Mouse (Mus musculus): ENCODE data around the gene Tor4a. TPM values are rescaled to one million over a fixed set of nuclear protein-coding genes. Genes with fewer than 3 reads are reported as not detected.

The Tor4a gene
- polyA plus RNA-seq, 1 experiment from 2014 or later = 6.2 TPM

GRCm38 (mm10) chr2:25224766-25225752 lies 28.4 kb upstream of the Tor4a start:
- 2% methylated on average over 41 of the region's 41 CpGs for WGBS (ENCODE audit: insufficient replicate concordance)
- H3K4me1 ChIP-seq (replicated peaks) = peaks cover 49% of the 10 kb centered on the region

GRCm38 (mm10) chr2:25224492-25224765 lies 27.7 kb upstream of the Tor4a start, which contains the start of gene Tubb4b:
Gene Tubb4b, minus strand, starts transcription at chr2:25224702.
- peak within 1 kb of the TSS; percentile 100 for H3K27ac ChIP-seq (replicated peaks)
- H3K27me3 ChIP-seq = no peaks in the 10 kb centered on the region; the same call in 1 of the 2 replicates
- no peak for ATAC-seq (ENCODE audit: insufficient read depth)
- H3K9me3 ChIP-seq (replicated peaks) = no peaks in the 10 kb centered on the region
- peaks cover 27% of the 10 kb centered on the region for H3K36me3 ChIP-seq (replicated peaks)
- peak within 1 kb of the TSS; percentile 84 for H3K4me2 ChIP-seq
- H3K9ac ChIP-seq = peak within 1 kb of the TSS; percentile 95
- H3K4me3 ChIP-seq (replicated peaks) = peak within 1 kb of the TSS; percentile 86
- WGBS (ENCODE audit: insufficient replicate concordance) = under 1% methylated on average over 17 of the region's 17 CpGs
- H3K4me1 ChIP-seq (replicated peaks) = peaks cover 49% of the 10 kb centered on the region

More at GRCm38 (mm10) chr2:25224766-25225752, 28.4 kb upstream of the Tor4a start:
- H3K36me3 ChIP-seq (replicated peaks) = peaks cover 27% of the 10 kb centered on the region
- peak overlapping the region; percentile 78 for H3K9ac ChIP-seq
- H3K27me3 ChIP-seq = peaks cover 1% of the 10 kb centered on the region; the same call in 1 of the 2 replicates
- ATAC-seq (ENCODE audit: insufficient read depth) = peak; percentile 91
- H3K4me3 ChIP-seq (replicated peaks) = peak overlapping the region; percentile 86
- no peaks in the 10 kb centered on the region for H3K9me3 ChIP-seq (replicated peaks)
- peak overlapping the region; percentile 74 for H3K4me2 ChIP-seq
- H3K27ac ChIP-seq (replicated peaks) = peak overlapping the region; percentile 98

- Histone ChIP-seq H3K27ac (replicated peaks) (peak overlapping the region; percentile 100), H3K4me1 (replicated peaks) (peaks cover 46% of the 10 kb centered on the region), H3K4me3 (replicated peaks) (peak overlapping the region; percentile 86), H3K27me3 (no peaks in the 10 kb centered on the region), H3K36me3 (replicated peaks) (peaks cover 27% of the 10 kb centered on the region), H3K9ac (peak overlapping the region; percentile 95), H3K4me2 (peak overlapping the region; percentile 84), H3K9me3 (replicated peaks) (no peaks in the 10 kb centered on the region)
- WGBS (ENCODE audit: insufficient replicate concordance) = under 1% methylated on average over 52 of the region's 53 CpGs
- ATAC-seq (ENCODE audit: insufficient read depth) = peak; percentile 76
Measured at GRCm38 (mm10) chr2:25223681-25224491, 27.2 kb upstream of the Tor4a start.

- peaks cover 28% of the 10 kb centered on the region for H3K4me1 ChIP-seq (replicated peaks)
- H3K36me3 ChIP-seq (replicated peaks) = peaks cover 27% of the 10 kb centered on the region
- 68% methylated on average over 5 of the region's 5 CpGs for WGBS (ENCODE audit: insufficient replicate concordance)
- H3K27ac ChIP-seq (replicated peaks) = no peak overlapping the region
- no peak for ATAC-seq (ENCODE audit: insufficient read depth)
- no peaks in the 10 kb centered on the region for H3K9me3 ChIP-seq (replicated peaks)
- peak overlapping the region; percentile 4; the same call in 1 of the 2 replicates for H3K4me3 ChIP-seq (replicated peaks)
- no peaks in the 10 kb centered on the region for H3K27me3 ChIP-seq
- 0 out of 2 replicates have a peak overlapping the region, but pooled peaks have one; percentile 36 for H3K4me2 ChIP-seq
- no peak overlapping the region for H3K9ac ChIP-seq
Measured at GRCm38 (mm10) chr2:25221331-25221772, 24.7 kb upstream of the Tor4a start.

GRCm38 (mm10) chr2:25218445-25218844 lies 21.8 kb upstream of the Tor4a start, which contains the start of gene Fam166a:
Gene Fam166a, plus strand, starts transcription at chr2:25218745.
- Histone ChIP-seq H3K9ac (no peak within 1 kb of the TSS), H3K9me3 (replicated peaks) (no peaks in the 10 kb centered on the region), H3K4me2 (no peak within 1 kb of the TSS), H3K4me3 (replicated peaks) (no peak within 1 kb of the TSS), H3K27me3 (peaks cover 4% of the 10 kb centered on the region; the same call in 1 of the 2 replicates), H3K36me3 (replicated peaks) (peaks cover 22% of the 10 kb centered on the region), H3K4me1 (replicated peaks) (peaks cover 16% of the 10 kb centered on the region), H3K27ac (replicated peaks) (no peak within 1 kb of the TSS)
- ATAC-seq (ENCODE audit: insufficient read depth) = no peak

GRCm38 (mm10) chr2:25217666-25218065 lies 21.0 kb upstream of the Tor4a start:
- Histone ChIP-seq H3K9ac (no peak overlapping the region), H3K9me3 (replicated peaks) (no peaks in the 10 kb centered on the region), H3K36me3 (replicated peaks) (peaks cover 15% of the 10 kb centered on the region), H3K4me3 (replicated peaks) (no peak overlapping the region), H3K4me1 (replicated peaks) (peaks cover 8% of the 10 kb centered on the region), H3K4me2 (no peak overlapping the region), H3K27me3 (peaks cover 4% of the 10 kb centered on the region; the same call in 1 of the 2 replicates), H3K27ac (replicated peaks) (no peak overlapping the region)
- no peak for ATAC-seq (ENCODE audit: insufficient read depth)
- 48% methylated on average over 2 of the region's 2 CpGs for WGBS (ENCODE audit: insufficient replicate concordance)

- Histone ChIP-seq H3K4me3 (replicated peaks) (no peak within 1 kb of the TSS), H3K4me1 (replicated peaks) (peaks cover 20% of the 10 kb centered on the region), H3K27ac (replicated peaks) (no peak within 1 kb of the TSS), H3K36me3 (replicated peaks) (peaks cover 6% of the 10 kb centered on the region), H3K9me3 (replicated peaks) (no peaks in the 10 kb centered on the region), H3K27me3 (peaks cover 4% of the 10 kb centered on the region; the same call in 1 of the 2 replicates), H3K4me2 (no peak within 1 kb of the TSS), H3K9ac (no peak within 1 kb of the TSS)
- no peak for ATAC-seq (ENCODE audit: insufficient read depth)
- WGBS (ENCODE audit: insufficient replicate concordance) = 64% methylated on average over 3 of the region's 3 CpGs
Measured at GRCm38 (mm10) chr2:25214444-25214843, 17.8 kb upstream of the Tor4a start, which contains the start of gene Stpg3. Gene Stpg3, minus strand, starts transcription at chr2:25214637.

- Histone ChIP-seq H3K27ac (replicated peaks) (no peak overlapping the region), H3K9me3 (replicated peaks) (no peaks in the 10 kb centered on the region), H3K4me1 (replicated peaks) (peaks cover 24% of the 10 kb centered on the region), H3K27me3 (peaks cover 4% of the 10 kb centered on the region; the same call in 1 of the 2 replicates), H3K4me2 (no peak overlapping the region), H3K9ac (no peak overlapping the region), H3K4me3 (replicated peaks) (no peak overlapping the region), H3K36me3 (replicated peaks) (peaks cover 14% of the 10 kb centered on the region)
- no peak for ATAC-seq (ENCODE audit: insufficient read depth)
- WGBS (ENCODE audit: insufficient replicate concordance) = 66% methylated on average over 23 of the region's 23 CpGs
Measured at GRCm38 (mm10) chr2:25213266-25213865, 16.7 kb upstream of the Tor4a start.

GRCm38 (mm10) chr2:25211121-25211670 lies 14.5 kb upstream of the Tor4a start, which contains the start of gene Nelfb:
Gene Nelfb, minus strand, starts transcription at chr2:25211489.
- Histone ChIP-seq H3K36me3 (replicated peaks) (peaks cover 35% of the 10 kb centered on the region), H3K9me3 (replicated peaks) (no peaks in the 10 kb centered on the region), H3K9ac (peak within 1 kb of the TSS; percentile 96), H3K4me2 (peak within 1 kb of the TSS; percentile 85), H3K4me1 (replicated peaks) (peaks cover 27% of the 10 kb centered on the region), H3K4me3 (replicated peaks) (peak within 1 kb of the TSS; percentile 95), H3K27me3 (peaks cover 4% of the 10 kb centered on the region; the same call in 1 of the 2 replicates), H3K27ac (replicated peaks) (peak within 1 kb of the TSS; percentile 87)
- 0% methylated on average over 44 of the region's 44 CpGs for WGBS (ENCODE audit: insufficient replicate concordance)
- peak; percentile 91 for ATAC-seq (ENCODE audit: insufficient read depth)

- under 1% methylated on average over 24 of the region's 24 CpGs for WGBS (ENCODE audit: insufficient replicate concordance)
- Histone ChIP-seq H3K4me3 (replicated peaks) (peak overlapping the region; percentile 95), H3K9ac (peak overlapping the region; percentile 96), H3K4me2 (peak overlapping the region; percentile 85), H3K9me3 (replicated peaks) (no peaks in the 10 kb centered on the region), H3K4me1 (replicated peaks) (peaks cover 27% of the 10 kb centered on the region), H3K36me3 (replicated peaks) (peaks cover 40% of the 10 kb centered on the region), H3K27me3 (peaks cover 4% of the 10 kb centered on the region; the same call in 1 of the 2 replicates), H3K27ac (replicated peaks) (peak overlapping the region; percentile 87)
- peak; percentile 19 for ATAC-seq (ENCODE audit: insufficient read depth)
Measured at GRCm38 (mm10) chr2:25210686-25211085, 14.0 kb upstream of the Tor4a start.

Measured in liver, embryonic 15.5 days (tissue).